Mouse (Mus musculus) olfactory bulb, adult 2 months (tissue): ENCODE data around the gene Nectin2.

Source experiments
- CTCF ChIP-seq: fragments of 200-500 bp; IDR thresholded peaks from 2 replicates; pipeline ENCODE4 v1.5.1; 2012; ENCODE audit warnings: low read depth, mild to moderate bottlenecking, low read length, moderate library complexity; ENCODE audit not compliant: insufficient read depth
- POLR2A ChIP-seq: fragments of 200-500 bp; IDR thresholded peaks from 2 replicates; pipeline ENCODE4 v1.6.1; 2012; ENCODE audit warnings: mild to moderate bottlenecking, low read depth, low read length, moderate library complexity; ENCODE audit not compliant: insufficient read depth

DNA sequence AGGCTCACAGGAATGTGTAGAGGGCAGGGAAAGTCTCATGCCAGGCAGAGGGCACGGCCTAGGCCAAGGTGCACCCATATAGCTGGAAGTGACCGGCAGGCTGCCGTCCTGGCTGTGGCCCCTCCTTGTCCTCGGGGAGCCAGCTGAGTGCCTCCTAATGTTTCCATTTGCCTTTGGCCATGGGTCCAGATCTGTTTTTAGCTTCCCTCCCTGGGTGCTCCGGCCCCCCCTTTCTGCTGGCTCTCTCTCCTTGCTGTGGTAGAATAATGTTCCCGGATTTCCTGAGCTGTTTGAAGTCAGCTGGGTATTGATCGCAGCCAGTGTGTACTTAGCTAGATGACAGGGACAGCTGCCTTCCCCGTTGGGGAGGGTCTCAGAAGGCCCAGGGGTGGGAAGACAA, 33.3 kb upstream of the Nectin2 start:
- TF ChIP-seq CTCF, result no peak
- TF ChIP-seq POLR2A, result no peak
